Mouse (Mus musculus) hindbrain, postnatal 0 days (tissue): ENCODE measurements around the gene Mip. TPM values are rescaled to one million over a fixed set of nuclear protein-coding genes. Genes with fewer than 3 reads are reported as not detected.

ENCODE experiments used
- ATAC-seq: fragments of 200-750 bp; cut with Nextera tagmentation; 2 replicates; pipeline ENCODE4 v1.8.0; 2017; ENCODE audit warnings: mild to moderate bottlenecking, moderate TSS enrichment, moderate library complexity
- DNase-seq: peaks from one replicate; pipeline ENCODE4 v3.0.0-alpha.2; 2015; ENCODE audit warnings: low spot score
- H3K27ac ChIP-seq: fragments of 300-500 bp; sonication (generic); 2 replicates; pipeline ENCODE4 v1.5.1; 2014; ENCODE audit warnings: mild to moderate bottlenecking
- H3K27me3 ChIP-seq: fragments of 300-500 bp; sonication (generic); 2 replicates; pipeline ENCODE4 v1.6.1; 2014; ENCODE audit warnings: low read length, mixed read lengths; ENCODE audit not compliant: insufficient read depth
- H3K36me3 ChIP-seq: fragments of 300-500 bp; sonication (generic); 2 replicates; pipeline ENCODE4 v1.6.1; 2014; ENCODE audit warnings: low read length, mixed read lengths; ENCODE audit not compliant: insufficient read depth
- H3K4me1 ChIP-seq: fragments of 300-500 bp; sonication (generic); 2 replicates; pipeline ENCODE4 v1.6.1; 2014; ENCODE audit warnings: antibody characterized with exemption, low read length, mixed read lengths; ENCODE audit not compliant: insufficient read depth
- H3K4me2 ChIP-seq: fragments of 300-500 bp; sonication (generic); 2 replicates; pipeline ENCODE4 v1.6.1; 2014; ENCODE audit warnings: low read depth, mild to moderate bottlenecking, low read length, moderate library complexity, mixed read lengths
- H3K4me3 ChIP-seq: fragments of 300-500 bp; sonication (generic); 2 replicates; pipeline ENCODE4 v1.5.1; 2014; ENCODE audit warnings: low read length
- H3K9ac ChIP-seq: fragments of 300-500 bp; sonication (generic); replicated peaks from 2 replicates; pipeline ENCODE4 v1.6.1; 2014; ENCODE audit warnings: mild to moderate bottlenecking, low read length, moderate library complexity, mixed read lengths
- H3K9me3 ChIP-seq: fragments of 300-500 bp; sonication (generic); 2 replicates; pipeline ENCODE4 v1.6.1; 2016; ENCODE audit warnings: low read length, mixed read lengths
- CTCF ChIP-seq: IDR thresholded peaks from 2 replicates; pipeline ENCODE4 v1.5.1; 2016; ENCODE audit warnings: antibody characterized with exemption, control low read depth, low read depth
- WGBS: fragments of 180-500 bp; shearing (Covaris S2); extraction: QIAGEN DNeasy Blood & Tissue Kit; methylation state at CpG from one replicate; pipeline ENCODE4 v1.1.7; 2014; 5-methylcytosine and 5-hydroxymethylcytosine counted together
- polyA plus RNA-seq: library from polyadenylated mRNA; unstranded; fragments of >200 nt; fragmentation: Nextera tagmentation; extraction: Ambion mirVana; gene quantifications from 2 replicates; pipeline ENCODE4 v1.2.1, GENCODE M21; 2015
- total RNA-seq: library from RNA; depleted of rRNA; stranded (reverse); fragments of >200 nt; gene quantifications from 2 replicates; pipeline ENCODE4 v1.2.3, GENCODE M21; 2014

The Mip gene
- total and polyA plus RNA-seq, 2 experiments from 2014 or later: 0.21 TPM; not detected in 1

DNA sequence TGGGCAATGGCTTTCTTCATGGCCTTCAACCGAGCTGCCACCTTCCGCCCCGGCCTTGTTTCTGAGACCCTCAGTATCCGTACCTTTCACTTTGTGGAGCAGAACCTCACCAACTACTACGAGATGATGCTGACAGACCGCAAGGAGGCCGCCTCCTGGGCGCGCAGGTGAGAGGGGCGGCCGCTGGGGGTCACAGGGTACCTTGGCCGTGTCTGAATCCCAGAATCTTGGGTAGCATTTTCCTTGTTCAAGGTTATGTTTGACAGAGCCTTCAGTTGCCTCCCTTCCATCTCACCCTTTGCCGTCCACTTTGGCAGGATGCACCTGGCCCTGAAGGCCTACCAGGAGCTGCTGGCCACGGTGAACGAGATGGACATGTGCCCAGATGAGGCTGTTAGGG lies 18.5 kb downstream of the Mip start:
- Histone ChIP-seq H3K27me3 (no peaks in the 10 kb centered on the region), H3K36me3 (peaks cover 19% of the 10 kb centered on the region), H3K4me2 (no peak overlapping the region), H3K9ac (no peak overlapping the region), H3K4me3 (no peak overlapping the region), H3K4me1 (no peaks in the 10 kb centered on the region), H3K27ac (no peak overlapping the region), H3K9me3 (no peaks in the 10 kb centered on the region)
- WGBS: 96% methylated on average over 15 of the region's 15 CpGs
- TF ChIP-seq CTCF: no peak
- DNase-seq (no peak), ATAC-seq (no peak)

DNA sequence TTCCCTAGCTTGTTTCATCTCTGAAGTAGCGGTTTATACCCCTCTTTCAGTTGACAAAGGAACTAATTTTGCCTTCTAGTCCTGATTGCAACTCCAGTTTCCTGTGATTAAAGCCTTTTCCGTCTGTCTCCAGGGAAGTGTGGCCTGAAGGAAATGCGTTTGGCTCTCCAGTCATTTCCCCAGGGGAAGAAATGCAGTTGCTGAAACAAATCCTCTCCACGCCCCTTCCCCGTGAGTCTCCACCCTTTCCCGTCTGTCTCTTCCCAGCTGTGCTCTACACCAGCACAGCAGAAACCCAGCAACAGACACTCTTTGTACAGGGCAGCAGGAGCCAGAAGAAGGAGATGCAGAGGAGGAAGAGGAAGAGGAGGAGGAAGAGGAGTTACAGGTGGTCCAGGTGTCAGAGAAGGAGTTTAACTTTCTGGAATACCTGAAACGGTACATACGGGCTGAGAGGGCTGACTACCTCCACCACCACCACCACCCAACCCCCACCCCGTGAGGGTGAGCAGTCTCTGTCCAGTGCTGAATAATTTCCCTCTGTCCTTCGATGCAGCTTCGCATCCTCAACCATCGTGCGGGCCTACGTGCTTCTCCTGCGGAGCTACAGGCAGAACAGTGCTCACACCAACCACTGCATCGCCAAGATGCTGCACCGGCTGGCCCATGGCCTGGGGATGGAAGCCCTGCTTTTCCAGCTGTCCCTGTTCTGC lies 21.5 kb downstream of the Mip start:
- TF ChIP-seq CTCF: no peak
- H3K9me3 ChIP-seq: no peaks in the 10 kb centered on the region

DNA sequence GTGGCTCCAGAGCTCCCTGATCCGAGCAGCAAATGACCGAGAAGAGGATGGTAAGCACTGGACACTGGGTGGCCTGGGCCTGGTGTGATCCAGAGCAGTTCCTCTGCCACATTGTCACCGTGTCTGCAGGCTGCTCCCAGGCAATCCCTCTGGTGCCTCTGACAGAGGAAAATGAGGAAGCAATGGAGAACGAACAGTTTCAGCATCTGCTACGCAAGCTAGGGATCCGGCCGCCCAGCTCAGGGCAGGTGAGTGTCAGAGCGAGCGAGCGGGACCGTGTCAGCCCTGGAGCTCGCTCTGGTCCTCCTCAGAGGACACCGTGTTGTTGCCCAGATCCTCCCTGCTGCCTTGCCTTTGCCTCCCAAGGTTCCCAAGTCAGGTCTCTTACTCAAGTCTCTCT lies 24.9 kb downstream of the Mip start:
- WGBS: 91% methylated on average over 13 of the region's 13 CpGs

More for the DNA sequence above, 21.5 kb downstream of the Mip start:
- Histone ChIP-seq H3K9ac (no peak overlapping the region), H3K27me3 (no peaks in the 10 kb centered on the region), H3K36me3 (peaks cover 30% of the 10 kb centered on the region), H3K27ac (no peak overlapping the region), H3K4me3 (no peak overlapping the region), H3K4me1 (no peaks in the 10 kb centered on the region), H3K4me2 (no peak overlapping the region)
- WGBS: 77% methylated on average over 17 of the region's 17 CpGs
- ATAC-seq (no peak), DNase-seq (peak; percentile 5)

DNA sequence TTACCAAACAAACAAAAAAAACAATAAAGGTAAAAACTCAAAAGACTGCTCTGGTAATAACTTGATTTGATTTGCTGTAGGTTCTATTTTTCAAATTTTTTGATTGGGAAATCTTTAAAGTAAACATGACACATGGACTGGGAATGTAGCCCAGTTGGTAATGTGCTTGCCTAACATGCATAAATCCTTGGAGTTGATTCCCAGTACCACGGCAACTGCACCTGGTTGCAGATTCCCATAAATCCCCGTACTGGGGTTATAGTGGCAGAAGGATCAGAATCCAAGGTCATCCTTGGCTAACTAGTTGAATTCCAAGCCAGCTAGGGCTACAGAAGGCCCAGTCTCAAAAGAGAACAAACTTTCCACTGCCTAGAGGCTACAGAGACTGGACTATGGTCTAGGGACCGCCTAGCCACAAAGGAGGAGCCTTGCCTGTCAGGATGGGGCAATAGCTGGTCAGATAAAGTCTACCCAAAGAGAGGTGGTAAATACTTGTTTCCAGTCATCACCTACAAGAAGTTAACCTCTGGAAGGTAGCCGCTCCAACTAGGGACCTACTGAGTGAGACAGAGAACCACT lies 28.1 kb downstream of the Mip start, which contains the start of gene Apon:
TSS of gene Apon (plus strand) at position 420 of the 579 bp plus-strand sequence.
- no peak within 1 kb of the TSS for H3K9ac ChIP-seq
- DNase-seq: no peak
- H3K9me3 ChIP-seq: no peaks in the 10 kb centered on the region
- H3K27ac ChIP-seq: no peak within 1 kb of the TSS
- no peak for ATAC-seq
- TF ChIP-seq CTCF: no peak
- H3K36me3 ChIP-seq: peaks cover 20% of the 10 kb centered on the region
- H3K4me2 ChIP-seq: no peak within 1 kb of the TSS
- no peaks in the 10 kb centered on the region for H3K27me3 ChIP-seq
- no peak within 1 kb of the TSS for H3K4me3 ChIP-seq
- H3K4me1 ChIP-seq: no peaks in the 10 kb centered on the region
- WGBS: 79% methylated on average over 4 of the region's 4 CpGs

More for the DNA sequence above, 24.9 kb downstream of the Mip start:
- H3K27ac ChIP-seq: no peak overlapping the region
- no peak for ATAC-seq
- H3K4me3 ChIP-seq: no peak overlapping the region
- H3K4me2 ChIP-seq: no peak overlapping the region
- H3K9me3 ChIP-seq: no peaks in the 10 kb centered on the region
- H3K36me3 ChIP-seq: peaks cover 20% of the 10 kb centered on the region
- no peaks in the 10 kb centered on the region for H3K4me1 ChIP-seq
- no peak overlapping the region for H3K9ac ChIP-seq
- no peak for DNase-seq
- TF ChIP-seq CTCF: no peak
- H3K27me3 ChIP-seq: no peaks in the 10 kb centered on the region

DNA sequence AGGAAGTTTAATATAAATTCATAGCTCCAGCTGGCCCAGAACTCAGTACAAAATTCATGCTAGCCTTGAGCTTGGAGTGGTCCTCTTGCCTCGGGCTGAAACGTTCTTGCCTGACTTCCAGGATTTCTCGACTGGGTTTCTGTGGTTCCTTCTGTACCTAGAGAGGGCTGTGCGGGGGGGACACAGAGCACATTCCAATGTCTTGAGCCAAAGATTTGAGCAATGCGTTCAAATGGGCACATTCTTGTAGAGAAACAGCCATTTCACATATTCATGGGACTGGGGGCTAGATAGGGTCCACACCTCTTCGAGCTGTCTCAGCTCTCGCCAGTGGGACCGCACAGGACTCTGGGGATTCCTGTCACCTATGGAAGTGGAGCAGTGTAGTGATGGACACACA lies 30.3 kb downstream of the Mip start:
- Histone ChIP-seq H3K27me3 (no peaks in the 10 kb centered on the region), H3K36me3 (peaks cover 7% of the 10 kb centered on the region), H3K27ac (no peak overlapping the region), H3K4me1 (no peaks in the 10 kb centered on the region), H3K9me3 (no peaks in the 10 kb centered on the region), H3K9ac (no peak overlapping the region), H3K4me2 (no peak overlapping the region), H3K4me3 (no peak overlapping the region)
- DNase-seq (no peak), ATAC-seq (no peak)
- WGBS: 91% methylated on average over 8 of the region's 8 CpGs
- TF ChIP-seq CTCF: no peak

DNA sequence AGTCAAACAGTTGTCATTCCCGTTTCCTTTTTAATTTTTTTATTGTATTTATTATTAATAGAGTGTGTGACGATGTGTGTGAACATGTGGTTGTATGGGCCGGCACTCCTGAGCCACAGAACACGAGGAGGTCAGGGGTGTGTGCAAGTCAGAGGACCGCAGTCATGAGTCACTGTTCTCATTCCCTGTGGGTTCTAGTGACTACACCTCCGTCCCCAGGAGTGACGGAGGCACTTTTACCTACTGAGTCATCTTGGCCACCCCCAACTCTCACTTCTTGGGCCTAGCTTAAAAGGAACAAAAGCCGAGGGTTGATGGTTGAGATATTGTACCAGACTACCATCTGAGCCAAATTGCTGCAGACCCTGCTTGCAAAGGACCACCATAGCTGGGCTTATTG lies 30.7 kb downstream of the Mip start:
- peaks cover 3% of the 10 kb centered on the region; the same call in 1 of the 2 replicates for H3K36me3 ChIP-seq
- no peak for ATAC-seq
- H3K9ac ChIP-seq: no peak overlapping the region
- no peaks in the 10 kb centered on the region for H3K27me3 ChIP-seq
- no peak for TF ChIP-seq CTCF
- DNase-seq: no peak
- WGBS: 91% methylated on average over 8 of the region's 8 CpGs
- no peak overlapping the region for H3K4me3 ChIP-seq
- H3K27ac ChIP-seq: no peak overlapping the region
- no peaks in the 10 kb centered on the region for H3K9me3 ChIP-seq
- H3K4me1 ChIP-seq: no peaks in the 10 kb centered on the region
- no peak overlapping the region for H3K4me2 ChIP-seq

DNA sequence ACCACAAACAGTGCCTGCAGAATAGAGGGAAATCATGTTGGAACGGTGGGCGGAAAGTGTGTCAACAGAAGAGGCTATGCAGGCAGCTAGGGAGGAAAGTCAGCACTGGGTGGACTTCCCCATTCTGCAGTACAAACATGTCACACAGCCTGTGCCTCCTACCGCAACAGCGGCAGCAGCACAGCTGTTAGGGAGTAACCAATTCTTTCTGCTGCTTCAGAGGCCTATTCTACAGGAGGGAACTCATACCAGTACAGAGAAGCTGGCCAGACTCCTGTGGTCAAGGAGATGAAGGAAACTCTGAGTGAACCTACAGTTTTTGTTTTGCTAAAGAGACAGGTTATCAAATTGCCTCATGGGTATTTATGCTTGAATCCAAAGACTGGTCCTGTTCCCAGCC lies 33.3 kb downstream of the Mip start:
- DNase-seq (no peak), ATAC-seq (no peak)
- Histone ChIP-seq H3K27me3 (no peaks in the 10 kb centered on the region), H3K4me3 (no peak overlapping the region), H3K4me1 (no peaks in the 10 kb centered on the region), H3K9me3 (no peaks in the 10 kb centered on the region), H3K27ac (no peak overlapping the region; the same call in 1 of the 2 replicates), H3K36me3 (no peaks in the 10 kb centered on the region), H3K4me2 (no peak overlapping the region), H3K9ac (no peak overlapping the region)
- WGBS: 72% methylated on average over 4 of the region's 4 CpGs
- no peak for TF ChIP-seq CTCF
